Mouse (Mus musculus) neural tube, embryonic 13.5 days (tissue): ENCODE results near the gene Tsku. TPM values are rescaled to one million over a fixed set of nuclear protein-coding genes. Genes with fewer than 3 reads are reported as not detected.

Experiments used
- ATAC-seq: fragments of 200-750 bp; cut with Nextera tagmentation; 2 replicates; pipeline ENCODE4 v1.8.0; 2017; ENCODE audit warnings: low read depth, mild to moderate bottlenecking, moderate TSS enrichment, moderate library complexity
- H3K27ac ChIP-seq: fragments of 300-500 bp; sonication (generic); replicated peaks from 2 replicates; pipeline ENCODE4 v1.5.1; 2015; ENCODE audit warnings: moderate library complexity, mild to moderate bottlenecking, inconsistent platforms
- H3K27me3 ChIP-seq: fragments of 300-500 bp; sonication (generic); 2 replicates; pipeline ENCODE4 v1.6.1; 2015; ENCODE audit warnings: mild to moderate bottlenecking, inconsistent platforms
- H3K36me3 ChIP-seq: fragments of 300-500 bp; sonication (generic); 2 replicates; pipeline ENCODE4 v1.6.1; 2015; ENCODE audit warnings: mild to moderate bottlenecking, inconsistent platforms
- H3K4me1 ChIP-seq: fragments of 300-500 bp; sonication (generic); replicated peaks from 2 replicates; pipeline ENCODE4 v1.6.1; 2015; ENCODE audit warnings: inconsistent platforms
- H3K4me2 ChIP-seq: fragments of 300-500 bp; sonication (generic); 2 replicates; pipeline ENCODE4 v1.6.1; 2015; ENCODE audit warnings: inconsistent platforms, mild to moderate bottlenecking, moderate library complexity
- H3K4me3 ChIP-seq: fragments of 300-500 bp; sonication (generic); 2 replicates; pipeline ENCODE4 v1.5.1; 2015; ENCODE audit warnings: mild to moderate bottlenecking, inconsistent platforms
- H3K9ac ChIP-seq: fragments of 300-500 bp; sonication (generic); 2 replicates; pipeline ENCODE4 v1.6.1; 2015; ENCODE audit warnings: moderate library complexity, mild to moderate bottlenecking, inconsistent platforms
- H3K9me3 ChIP-seq: fragments of 300-500 bp; sonication (generic); 2 replicates; pipeline ENCODE4 v1.6.1; 2016; ENCODE audit warnings: inconsistent platforms
- WGBS: fragments of 180-500 bp; shearing (Covaris S2); methylation state at CpG from one replicate; pipeline ENCODE4 v1.1.7; 2015; 5-methylcytosine and 5-hydroxymethylcytosine counted together
- polyA plus RNA-seq: library from polyadenylated mRNA; unstranded; fragments of >200 nt; fragmentation: Nextera tagmentation; extraction: Ambion mirVana; gene quantifications from 2 replicates; pipeline ENCODE4 v1.2.1, GENCODE M21; 2015

Gene Tsku
- polyA plus RNA-seq, 1 experiment from 2014 or later: 8.1 TPM

- peaks cover 11% of the 10 kb centered on the region; the same call in 1 of the 2 replicates for H3K4me1 ChIP-seq
Observed at GRCm38 (mm10) chr7:98383337-98383736, 22.2 kb upstream of the Tsku start.

GRCm38 (mm10) chr7:98382784-98383183 is 21.7 kb upstream of the Tsku start:
- Histone ChIP-seq H3K36me3 (no peaks in the 10 kb centered on the region), H3K27me3 (no peaks in the 10 kb centered on the region), H3K27ac (no peak overlapping the region), H3K9me3 (no peaks in the 10 kb centered on the region), H3K4me1 (peaks cover 11% of the 10 kb centered on the region; the same call in 1 of the 2 replicates), H3K9ac (no peak overlapping the region), H3K4me2 (no peak overlapping the region), H3K4me3 (no peak overlapping the region)
- no peak for ATAC-seq
- WGBS: 87% methylated on average over 6 of the region's 6 CpGs

More at GRCm38 (mm10) chr7:98383337-98383736, 22.2 kb upstream of the Tsku start:
- H3K27ac ChIP-seq: no peak overlapping the region
- no peak for ATAC-seq
- H3K9ac ChIP-seq: no peak overlapping the region
- WGBS: 72% methylated on average over 4 of the region's 4 CpGs
- H3K9me3 ChIP-seq: no peaks in the 10 kb centered on the region
- H3K4me3 ChIP-seq: no peak overlapping the region
- H3K4me2 ChIP-seq: no peak overlapping the region
- H3K27me3 ChIP-seq: no peaks in the 10 kb centered on the region
- no peaks in the 10 kb centered on the region for H3K36me3 ChIP-seq

- WGBS: 72% methylated on average over 6 of the region's 6 CpGs
- H3K36me3 ChIP-seq: no peaks in the 10 kb centered on the region
- H3K27me3 ChIP-seq: no peaks in the 10 kb centered on the region
- peaks cover 11% of the 10 kb centered on the region; the same call in 1 of the 2 replicates for H3K4me1 ChIP-seq
- no peak for ATAC-seq
- no peaks in the 10 kb centered on the region for H3K9me3 ChIP-seq
- H3K4me3 ChIP-seq: no peak overlapping the region
- no peak overlapping the region for H3K4me2 ChIP-seq
- H3K27ac ChIP-seq: no peak overlapping the region
- no peak overlapping the region for H3K9ac ChIP-seq
Observed at GRCm38 (mm10) chr7:98380224-98380925, 19.2 kb upstream of the Tsku start.

GRCm38 (mm10) chr7:98379232-98379631 is 18.1 kb upstream of the Tsku start:
- no peaks in the 10 kb centered on the region for H3K27me3 ChIP-seq
- no peak overlapping the region for H3K9ac ChIP-seq
- H3K27ac ChIP-seq: no peak overlapping the region
- H3K4me1 ChIP-seq: peaks cover 11% of the 10 kb centered on the region; the same call in 1 of the 2 replicates
- no peaks in the 10 kb centered on the region for H3K9me3 ChIP-seq
- no peak for ATAC-seq
- no peak overlapping the region for H3K4me2 ChIP-seq
- no peak overlapping the region for H3K4me3 ChIP-seq
- no peaks in the 10 kb centered on the region for H3K36me3 ChIP-seq
- WGBS: 85% methylated on average over 4 of the region's 4 CpGs

- Histone ChIP-seq H3K4me2 (no peak overlapping the region), H3K27me3 (no peaks in the 10 kb centered on the region; the same call in 1 of the 2 replicates), H3K9ac (no peak overlapping the region), H3K36me3 (no peaks in the 10 kb centered on the region), H3K4me3 (no peak overlapping the region), H3K27ac (no peak overlapping the region), H3K9me3 (no peaks in the 10 kb centered on the region), H3K4me1 (peaks cover 8% of the 10 kb centered on the region; the same call in 1 of the 2 replicates)
- WGBS: 53% methylated on average over 5 of the region's 5 CpGs
- ATAC-seq: no peak
Observed at GRCm38 (mm10) chr7:98377257-98377656, 16.1 kb upstream of the Tsku start.

- H3K4me3 ChIP-seq: no peak overlapping the region
- H3K36me3 ChIP-seq: no peaks in the 10 kb centered on the region
- no peaks in the 10 kb centered on the region for H3K9me3 ChIP-seq
- ATAC-seq: no peak
- WGBS: 54% methylated on average over 4 of the region's 4 CpGs
- no peak overlapping the region for H3K27ac ChIP-seq
- H3K4me2 ChIP-seq: no peak overlapping the region
- H3K9ac ChIP-seq: no peak overlapping the region
- H3K27me3 ChIP-seq: no peaks in the 10 kb centered on the region; the same call in 1 of the 2 replicates
- no peaks in the 10 kb centered on the region for H3K4me1 ChIP-seq
Observed at GRCm38 (mm10) chr7:98371161-98371560, 10.0 kb upstream of the Tsku start.

- Histone ChIP-seq H3K27ac (no peak overlapping the region), H3K9me3 (no peaks in the 10 kb centered on the region), H3K9ac (no peak overlapping the region), H3K4me2 (no peak overlapping the region), H3K27me3 (no peaks in the 10 kb centered on the region; the same call in 1 of the 2 replicates), H3K4me3 (no peak overlapping the region), H3K36me3 (no peaks in the 10 kb centered on the region), H3K4me1 (no peaks in the 10 kb centered on the region)
- WGBS: 52% methylated on average over 10 of the region's 10 CpGs
- no peak for ATAC-seq
Observed at GRCm38 (mm10) chr7:98369762-98370369, 8.7 kb upstream of the Tsku start.

- Histone ChIP-seq H3K4me3 (peak overlapping the region; percentile 82), H3K36me3 (no peaks in the 10 kb centered on the region), H3K27ac (peak overlapping the region; percentile 81; the same call in 1 of the 2 replicates), H3K9me3 (no peaks in the 10 kb centered on the region; the same call in 1 of the 2 replicates), H3K9ac (peak overlapping the region; percentile 85), H3K4me2 (peak overlapping the region; percentile 74), H3K4me1 (peaks cover 46% of the 10 kb centered on the region), H3K27me3 (no peaks in the 10 kb centered on the region)
- no peak for ATAC-seq
- 56% methylated on average over 2 of the region's 2 CpGs for WGBS
Observed at GRCm38 (mm10) chr7:98361662-98362061, 534 bp upstream of the Tsku start.

- Histone ChIP-seq H3K27ac (peak overlapping the region; percentile 81), H3K36me3 (no peaks in the 10 kb centered on the region), H3K27me3 (no peaks in the 10 kb centered on the region), H3K4me3 (peak overlapping the region; percentile 82), H3K4me2 (peak overlapping the region; percentile 74), H3K9ac (peak overlapping the region; percentile 85), H3K9me3 (no peaks in the 10 kb centered on the region; the same call in 1 of the 2 replicates), H3K4me1 (peaks cover 57% of the 10 kb centered on the region)
- under 1% methylated on average over 20 of the region's 20 CpGs for WGBS
- peak; percentile 56 for ATAC-seq
Observed at GRCm38 (mm10) chr7:98360621-98360990, 522 bp downstream of the Tsku start.

- peak overlapping the region; percentile 82 for H3K4me3 ChIP-seq
- peak overlapping the region; percentile 81 for H3K27ac ChIP-seq
- peaks cover 62% of the 10 kb centered on the region for H3K4me1 ChIP-seq
- peak overlapping the region; percentile 85 for H3K9ac ChIP-seq
- ATAC-seq: peak; percentile 64
- no peaks in the 10 kb centered on the region for H3K36me3 ChIP-seq
- 1% methylated on average over 33 of the region's 33 CpGs for WGBS
- H3K9me3 ChIP-seq: no peaks in the 10 kb centered on the region; the same call in 1 of the 2 replicates
- no peaks in the 10 kb centered on the region for H3K27me3 ChIP-seq
- H3K4me2 ChIP-seq: peak overlapping the region; percentile 74
Observed at GRCm38 (mm10) chr7:98359951-98360620, 1.0 kb downstream of the Tsku start.

GRCm38 (mm10) chr7:98358016-98358415 is 3.1 kb downstream of the Tsku start:
- peaks cover 80% of the 10 kb centered on the region for H3K4me1 ChIP-seq
- H3K4me2 ChIP-seq: 0 out of 2 replicates have a peak overlapping the region, but pooled peaks have one; percentile 74
- 59% methylated on average over 1 of the region's 1 CpGs for WGBS
- no peak overlapping the region for H3K27ac ChIP-seq
- no peaks in the 10 kb centered on the region for H3K9me3 ChIP-seq
- 0 out of 2 replicates have a peak overlapping the region, but pooled peaks have one; percentile 26 for H3K9ac ChIP-seq
- no peaks in the 10 kb centered on the region for H3K36me3 ChIP-seq
- no peaks in the 10 kb centered on the region for H3K27me3 ChIP-seq
- H3K4me3 ChIP-seq: no peak overlapping the region
- ATAC-seq: no peak

GRCm38 (mm10) chr7:98357324-98357723 is 3.8 kb downstream of the Tsku start:
- H3K27me3 ChIP-seq: no peaks in the 10 kb centered on the region
- no peak overlapping the region for H3K9ac ChIP-seq
- no peak overlapping the region for H3K4me3 ChIP-seq
- peaks cover 5% of the 10 kb centered on the region for H3K36me3 ChIP-seq
- ATAC-seq: no peak
- peaks cover 80% of the 10 kb centered on the region for H3K4me1 ChIP-seq
- H3K4me2 ChIP-seq: no peak overlapping the region
- H3K27ac ChIP-seq: 0 out of 2 replicates have a peak overlapping the region, but pooled peaks have one; percentile 55
- no peaks in the 10 kb centered on the region for H3K9me3 ChIP-seq
- WGBS: 86% methylated on average over 5 of the region's 5 CpGs
